28 mouse cellular contexts compared by ENCODE assay signal in the genomic region with DNA sequence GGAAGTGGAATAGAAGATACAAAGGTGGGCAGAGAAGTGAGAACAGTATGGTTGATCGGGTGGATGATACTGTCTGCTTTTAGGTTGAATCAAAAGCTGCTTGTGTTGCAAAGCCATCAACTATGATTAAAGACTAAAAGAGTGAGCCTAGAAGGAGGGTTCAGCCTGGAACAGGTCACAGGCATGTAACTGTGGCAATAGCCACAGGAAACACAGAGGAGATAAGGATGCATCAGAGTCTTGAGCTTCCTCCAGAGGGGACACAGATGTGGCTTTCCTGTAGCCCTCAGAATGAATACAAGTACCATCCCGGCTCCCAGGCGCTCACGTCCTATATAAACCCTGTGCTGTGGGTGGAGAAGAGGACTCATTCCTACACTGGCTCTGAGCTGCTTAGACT.
DNase-seq lines count a peak whose midpoint lies in the region; ATAC-seq and TF ChIP-seq lines count a peak whose summit lies in the region.
"Had no signal": no experiment of that assay in that cellular context is flagged by ENCODE, and none has a peak within 500 bp of the region (broad histone marks: within the 10 kb centered on the region; RNA-seq: fewer than 3 reads in every experiment).

No protein-coding gene starts in this region.

- H3K27me3 ChIP-seq in liver, embryonic 12.5 days (replicated peaks) = no peaks in the 10 kb centered on the region
- H3K27me3 ChIP-seq in liver, postnatal 0 days (ENCODE audit: insufficient read depth, low read length) = no peaks in the 10 kb centered on the region
- H3K27me3 ChIP-seq in megakaryocyte, embryonic 14.5 days (replicated peaks) = no peaks in the 10 kb centered on the region
- H3K27me3 ChIP-seq: embryonic facial prominence, embryonic 12.5 days; embryonic facial prominence, embryonic 15.5 days; heart, embryonic 12.5 days; heart, embryonic 15.5 days had no signal

- no peak overlapping the region for H3K4me2 ChIP-seq in liver, embryonic 12.5 days
- H3K4me2 ChIP-seq in liver, postnatal 0 days (ENCODE audit: low read depth, low read length) = no peak overlapping the region
- H3K4me2 ChIP-seq: embryonic facial prominence, embryonic 12.5 days; embryonic facial prominence, embryonic 15.5 days; heart, embryonic 12.5 days; heart, embryonic 15.5 days; hindbrain, embryonic 14.5 days had no signal

- no peak for TF ChIP-seq CTCF in liver, postnatal 0 days (IDR thresholded peaks at IDR 0.05; ENCODE audit: low read depth)

- no peaks in the 10 kb centered on the region for H3K9me3 ChIP-seq in liver, embryonic 12.5 days (replicated peaks)
- H3K9me3 ChIP-seq in liver, postnatal 0 days (ENCODE audit: low read length) = no peaks in the 10 kb centered on the region
- no peaks in the 10 kb centered on the region for H3K9me3 ChIP-seq in megakaryocyte, embryonic 14.5 days
- H3K9me3 ChIP-seq: embryonic facial prominence, embryonic 12.5 days; embryonic facial prominence, embryonic 15.5 days; heart, embryonic 12.5 days; heart, embryonic 15.5 days had no signal

- intact Hi-C loops in heart, postnatal 25 days (cut with DNase I) = no loop called here

- H3K4me1 ChIP-seq in liver, embryonic 12.5 days = peaks cover 5% of the 10 kb centered on the region
- H3K4me1 ChIP-seq in liver, postnatal 0 days (ENCODE audit: insufficient read depth) = no peaks in the 10 kb centered on the region
- H3K4me1 ChIP-seq in megakaryocyte, embryonic 14.5 days = peaks cover 76% of the 10 kb centered on the region
- H3K4me1 ChIP-seq: embryonic facial prominence, embryonic 12.5 days; embryonic facial prominence, embryonic 15.5 days had no signal

- no peak for DNase-seq in liver, postnatal 0 days
- DNase-seq in heart, postnatal 25 days (ENCODE audit: low spot score) = no peak
- no peak for DNase-seq in gastrocnemius, adult 18-20 months (ENCODE audit: low spot score)
- DNase-seq: adrenal gland, adult 2 months; adrenal gland, postnatal 14 days; cerebellum, adult 11 months; cerebellum, adult 2 months; cerebellum, postnatal 10 days; cerebellum, postnatal 36 days; forebrain, postnatal 0 days; gastrocnemius, adult 2 months; gastrocnemius, postnatal 14 days; heart, adult 18-20 months; heart, postnatal 10 days; heart, postnatal 4 days had no signal

- peak; percentile 49; the same call in 1 of the 2 replicates for ATAC-seq in liver, embryonic 12.5 days
- ATAC-seq in liver, postnatal 0 days = no peak
- ATAC-seq in megakaryocyte, adult 5-6 weeks (ENCODE audit: poor library complexity, severe bottlenecking) = no peak
- peak; percentile 34 for ATAC-seq in megakaryocyte progenitor cell, adult 5-6 weeks (replicated peaks; ENCODE audit: poor library complexity)
- ATAC-seq: CD4-positive, CD25-positive, alpha-beta regulatory T cell, adult 4 months; forebrain, embryonic 14.5 days; forebrain, postnatal 0 days; hindbrain, postnatal 0 days; inflammation-experienced regulatory T-cells, adult 6 months had no signal

- H3K36me3 ChIP-seq in liver, embryonic 12.5 days = no peaks in the 10 kb centered on the region
- H3K36me3 ChIP-seq in liver, postnatal 0 days (replicated peaks; ENCODE audit: insufficient read depth, low read length) = no peaks in the 10 kb centered on the region
- peaks cover 61% of the 10 kb centered on the region for H3K36me3 ChIP-seq in megakaryocyte, embryonic 14.5 days (replicated peaks; ENCODE audit: low read length)
- H3K36me3 ChIP-seq: embryonic facial prominence, embryonic 12.5 days; embryonic facial prominence, embryonic 15.5 days; heart, embryonic 12.5 days; heart, embryonic 15.5 days had no signal

- TF ChIP-seq EP300 in liver, postnatal 0 days (IDR thresholded peaks at IDR 0.05; ENCODE audit: low read depth) = no peak

- 25% methylated on average over 4 of the region's 4 CpGs for WGBS in liver, embryonic 12.5 days (ENCODE audit: insufficient replicate concordance)
- 40% methylated on average over 4 of the region's 4 CpGs for WGBS in liver, postnatal 0 days (ENCODE audit: insufficient replicate concordance)

- no peak overlapping the region for H3K9ac ChIP-seq in liver, embryonic 12.5 days
- H3K9ac ChIP-seq in liver, postnatal 0 days (replicated peaks) = no peak overlapping the region
- H3K9ac ChIP-seq: embryonic facial prominence, embryonic 12.5 days; embryonic facial prominence, embryonic 15.5 days; forebrain, postnatal 0 days; heart, embryonic 12.5 days; heart, embryonic 15.5 days; hindbrain, embryonic 14.5 days had no signal

- no peak overlapping the region for H3K27ac ChIP-seq in liver, embryonic 12.5 days
- no peak overlapping the region for H3K27ac ChIP-seq in liver, postnatal 0 days (ENCODE audit: low read depth)
- H3K27ac ChIP-seq: embryonic facial prominence, embryonic 12.5 days; embryonic facial prominence, embryonic 15.5 days; gastrocnemius, adult 2 months; heart, embryonic 15.5 days; hindbrain, embryonic 14.5 days; hindbrain, postnatal 0 days had no signal

- H3K4me3 ChIP-seq in liver, embryonic 12.5 days = no peak overlapping the region
- no peak overlapping the region for H3K4me3 ChIP-seq in liver, postnatal 0 days (ENCODE audit: low read depth, low read length)
- H3K4me3 ChIP-seq in megakaryocyte, embryonic 14.5 days (replicated peaks) = peak overlapping the region; percentile 64
- H3K4me3 ChIP-seq: embryonic facial prominence, embryonic 12.5 days; embryonic facial prominence, embryonic 15.5 days; gastrocnemius, adult 2 months; heart, embryonic 12.5 days; heart, embryonic 15.5 days had no signal

Comparison
In these comparisons a context has a peak if more than half of its experiments do, and no peak if none do; other contexts are left out.
1. ATAC-seq: peak in liver, embryonic 12.5 days (single experiment) and megakaryocyte progenitor cell, adult 5-6 weeks (single experiment); none in liver, postnatal 0 days (single experiment) and megakaryocyte, adult 5-6 weeks (single experiment).